Mouse (Mus musculus): ENCODE measurements around the gene Nkapl.

Nkapl gene

DNA sequence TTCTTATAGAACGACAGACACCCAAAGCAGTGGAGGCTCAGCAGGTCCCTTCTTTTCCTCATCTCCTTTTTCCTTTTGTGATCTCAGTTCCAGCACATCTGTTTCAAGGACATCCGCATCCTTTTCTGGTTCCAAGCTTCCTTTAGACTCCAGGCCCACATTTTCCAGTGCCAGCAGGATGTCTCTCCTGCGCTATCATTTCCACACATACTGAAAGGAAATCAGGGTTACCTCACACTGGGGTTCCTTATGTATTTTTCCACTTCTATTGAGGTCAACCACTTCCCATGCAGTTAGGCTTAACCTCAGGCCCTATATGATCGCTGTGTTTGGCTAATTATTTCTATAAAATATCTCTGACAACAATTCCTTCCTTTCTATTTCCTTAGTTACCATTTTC, 32.8 kb downstream of the Nkapl start:
- WGBS, result 78% methylated on average over 4 of the region's 4 CpGs

- WGBS, result 100% methylated on average over 1 of the region's 1 CpGs
These were observed 40.7 kb downstream of the Nkapl start for GRCm38 (mm10) chr13:21427631-21428030.

DNA sequence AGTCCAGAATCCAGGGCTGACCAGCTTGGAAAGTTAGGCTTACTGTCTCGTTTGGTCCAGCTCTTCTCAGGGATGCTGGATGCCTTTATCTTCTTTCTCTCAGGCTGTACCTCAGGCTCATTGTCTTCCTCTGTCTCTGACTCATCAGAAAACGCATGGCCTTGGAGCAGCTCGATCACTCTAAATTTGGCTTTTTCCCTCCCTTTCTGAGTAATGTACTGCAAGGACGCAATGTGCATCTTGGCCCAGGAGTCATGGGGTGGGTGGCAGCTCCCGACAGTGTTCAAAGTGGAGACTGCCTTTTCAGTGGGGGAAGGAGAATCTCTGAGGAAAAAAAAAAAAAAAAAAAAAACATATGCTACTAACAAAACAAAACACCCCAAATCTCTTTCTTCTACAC, 45.0 kb downstream of the Nkapl start:
- 53% methylated on average over 5 of the region's 5 CpGs for WGBS

GRCm38 (mm10) chr13:21418865-21419264, 49.4 kb downstream of the Nkapl start:
- WGBS, result 84% methylated on average over 6 of the region's 6 CpGs

DNA sequence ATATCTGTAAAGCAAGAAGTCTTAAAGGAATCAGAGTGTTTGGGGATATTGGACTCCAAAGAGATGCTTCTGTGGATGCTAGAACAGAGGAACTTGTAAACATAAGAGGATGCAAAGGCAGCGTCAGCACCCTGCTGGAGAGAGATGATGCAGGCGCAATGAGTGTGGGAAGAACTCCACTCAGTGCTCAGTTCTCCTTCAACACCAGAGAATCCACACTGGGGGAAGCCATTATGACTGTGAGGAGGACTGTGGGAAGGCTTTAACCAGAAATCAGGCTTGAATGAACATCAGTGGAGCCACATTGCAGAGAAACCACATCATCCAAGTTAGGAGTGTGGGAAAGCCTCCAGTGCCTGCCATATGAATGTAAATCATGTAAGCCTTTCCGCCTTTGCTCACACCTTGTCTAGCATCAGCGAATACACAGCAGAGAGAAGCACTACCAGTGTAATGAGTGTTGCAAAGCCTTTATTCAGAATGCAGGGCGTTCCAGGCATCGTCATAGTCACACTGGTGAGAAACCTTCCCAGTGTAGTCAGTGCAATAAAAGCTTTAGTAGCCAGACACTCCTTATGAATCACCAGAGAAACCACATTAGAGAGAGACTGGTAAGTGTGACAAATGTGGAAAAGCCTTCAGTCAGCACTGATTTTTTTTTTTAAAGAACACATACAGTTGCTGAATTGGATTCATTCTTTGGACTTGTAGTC, 50.9 kb downstream of the Nkapl start:
- 51% methylated on average over 6 of the region's 6 CpGs for WGBS
